Mouse (Mus musculus): ENCODE measurements at regions not wholly inside any gene's neighbourhood (a gene's known extent, or its start where the extent isn't known, plus 50 kb on each side); places are given as distances from the start of the nearest gene placed in this dataset.

GRCm38 (mm10) chr8:53962993-53963392 lies 114.4 kb upstream of the Vegfc start:
- TF ChIP-seq MYOG (IDR thresholded peaks at IDR 0.05; ENCODE audit: control insufficient read depth in 1 of 3, insufficient read depth in 1 of 3, insufficient read length in 2 of 3, low read depth in 2 of 3) (no peak), POLR2A (IDR thresholded peaks at IDR 0.05; ENCODE audit: insufficient read length, low read depth) (no peak), TCF12 (IDR thresholded peaks at IDR 0.05; ENCODE audit: insufficient read depth, poor library complexity, severe bottlenecking) (no peak), MAX (IDR thresholded peaks at IDR 0.05; ENCODE audit: low read depth) (no peak), POLR2AphosphoS2 (IDR thresholded peaks at IDR 0.05; ENCODE audit: insufficient read length, low read depth) (no peak), SRF (IDR thresholded peaks at IDR 0.05; ENCODE audit: control insufficient read depth, insufficient read length, low read depth) (no peak), MYOD1 (IDR thresholded peaks at IDR 0.05; ENCODE audit: control insufficient read depth in 1 of 3, insufficient read length in 2 of 3, low read depth in 2 of 3) (no peak), E2F4 (IDR thresholded peaks at IDR 0.05; ENCODE audit: insufficient read depth) (no peak), USF1 (IDR thresholded peaks at IDR 0.05; ENCODE audit: low read depth) (no peak), CEBPB (IDR thresholded peaks at IDR 0.05; ENCODE audit: insufficient read depth, poor library complexity, severe bottlenecking) (no peak), TCF3 (IDR thresholded peaks at IDR 0.05; ENCODE audit: insufficient read length, low read depth) (no peak), REST (IDR thresholded peaks at IDR 0.05; ENCODE audit: insufficient read depth, insufficient read length) (no peak)
- H3ac ChIP-seq (ENCODE audit: control insufficient read depth, insufficient read length), result no peak overlapping the region
- no peak overlapping the region for H3K4me3 ChIP-seq
- no peaks in the 10 kb centered on the region for H3K27me3 ChIP-seq (ENCODE audit: control insufficient read depth, insufficient read depth, insufficient read length)
- H3K79me2 ChIP-seq (ENCODE audit: control insufficient read depth, insufficient read depth), result no peaks in the 10 kb centered on the region
- H3K36me3 ChIP-seq (ENCODE audit: control insufficient read depth, insufficient read depth), result no peaks in the 10 kb centered on the region
- no peak overlapping the region for H3K4me2 ChIP-seq (ENCODE audit: low read depth)

- TF ChIP-seq TCF12 (IDR thresholded peaks at IDR 0.05; ENCODE audit: insufficient read depth, poor library complexity, severe bottlenecking) (no peak), MYOD1 (IDR thresholded peaks at IDR 0.05; ENCODE audit: control insufficient read depth in 1 of 3, insufficient read length in 2 of 3, low read depth in 2 of 3) (no peak), POLR2AphosphoS2 (IDR thresholded peaks at IDR 0.05; ENCODE audit: insufficient read length, low read depth) (no peak), CEBPB (IDR thresholded peaks at IDR 0.05; ENCODE audit: insufficient read depth, poor library complexity, severe bottlenecking) (no peak), E2F4 (IDR thresholded peaks at IDR 0.05; ENCODE audit: insufficient read depth) (no peak), TCF3 (IDR thresholded peaks at IDR 0.05; ENCODE audit: insufficient read length, low read depth) (no peak), USF1 (IDR thresholded peaks at IDR 0.05; ENCODE audit: low read depth) (no peak), MAX (IDR thresholded peaks at IDR 0.05; ENCODE audit: low read depth) (no peak), REST (IDR thresholded peaks at IDR 0.05; ENCODE audit: insufficient read depth, insufficient read length) (no peak), POLR2A (IDR thresholded peaks at IDR 0.05; ENCODE audit: insufficient read length, low read depth) (no peak), MYOG (IDR thresholded peaks at IDR 0.05; ENCODE audit: control insufficient read depth in 1 of 3, insufficient read depth in 1 of 3, insufficient read length in 2 of 3, low read depth in 2 of 3) (no peak), SRF (IDR thresholded peaks at IDR 0.05; ENCODE audit: control insufficient read depth, insufficient read length, low read depth) (no peak)
- H3K4me2 ChIP-seq (ENCODE audit: low read depth), result no peak overlapping the region
- H3K79me2 ChIP-seq (ENCODE audit: control insufficient read depth, insufficient read depth), result no peaks in the 10 kb centered on the region
- no peak overlapping the region for H3ac ChIP-seq (ENCODE audit: control insufficient read depth, insufficient read length)
- no peak overlapping the region for H3K4me3 ChIP-seq
- H3K27me3 ChIP-seq (ENCODE audit: control insufficient read depth, insufficient read depth, insufficient read length), result no peaks in the 10 kb centered on the region
- no peaks in the 10 kb centered on the region for H3K36me3 ChIP-seq (ENCODE audit: control insufficient read depth, insufficient read depth)
These were observed 93.1 kb upstream of the Vegfc start for GRCm38 (mm10) chr8:53984296-53984695.

GRCm38 (mm10) chr8:53985685-53986084 lies 91.7 kb upstream of the Vegfc start:
- TF ChIP-seq E2F4 (IDR thresholded peaks at IDR 0.05; ENCODE audit: insufficient read depth), result no peak
- no peak for TF ChIP-seq USF1 (IDR thresholded peaks at IDR 0.05; ENCODE audit: low read depth)

DNA sequence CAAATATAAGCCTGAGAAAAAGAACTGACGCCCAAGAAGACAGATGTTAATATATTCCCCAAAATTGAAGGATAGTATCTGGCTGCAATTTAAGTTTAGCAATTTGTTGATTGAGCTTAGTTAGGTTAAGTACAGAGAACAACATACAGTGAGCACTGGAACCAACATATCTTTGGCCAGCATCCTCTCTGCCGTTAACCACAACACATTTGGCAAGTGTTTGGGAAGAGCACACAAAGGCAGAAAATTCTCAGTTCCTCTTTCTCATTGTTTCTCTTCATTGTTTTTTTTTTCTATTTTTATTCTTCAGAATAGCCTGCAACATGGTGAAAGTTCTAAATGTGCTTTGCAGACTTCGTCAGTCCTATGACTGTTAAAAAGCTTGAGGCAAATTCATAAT lies 83.2 kb upstream of the Vegfc start:
- H3K79me2 ChIP-seq (ENCODE audit: control insufficient read depth, insufficient read depth), result no peaks in the 10 kb centered on the region
- no peak overlapping the region for H3ac ChIP-seq (ENCODE audit: control insufficient read depth, insufficient read length)
- H3K4me2 ChIP-seq (ENCODE audit: low read depth), result no peak overlapping the region
- H3K27me3 ChIP-seq (ENCODE audit: control insufficient read depth, insufficient read depth, insufficient read length), result no peaks in the 10 kb centered on the region
- no peak for TF ChIP-seq REST (IDR thresholded peaks at IDR 0.05; ENCODE audit: insufficient read depth, insufficient read length)
- TF ChIP-seq E2F4 (IDR thresholded peaks at IDR 0.05; ENCODE audit: insufficient read depth), result no peak
- TF ChIP-seq MYOD1 (IDR thresholded peaks at IDR 0.05; ENCODE audit: control insufficient read depth in 1 of 3, insufficient read length in 2 of 3, low read depth in 2 of 3), result no peak
- TF ChIP-seq POLR2A (IDR thresholded peaks at IDR 0.05; ENCODE audit: insufficient read length, low read depth), result no peak
- H3K4me3 ChIP-seq, result no peak overlapping the region
- H3K36me3 ChIP-seq (ENCODE audit: control insufficient read depth, insufficient read depth), result no peaks in the 10 kb centered on the region

More at GRCm38 (mm10) chr8:53985685-53986084, 91.7 kb upstream of the Vegfc start:
- Histone ChIP-seq H3K79me2 (ENCODE audit: control insufficient read depth, insufficient read depth) (no peaks in the 10 kb centered on the region), H3K36me3 (ENCODE audit: control insufficient read depth, insufficient read depth) (no peaks in the 10 kb centered on the region), H3K4me3 (no peak overlapping the region), H3K4me2 (ENCODE audit: low read depth) (no peak overlapping the region), H3K27me3 (ENCODE audit: control insufficient read depth, insufficient read depth, insufficient read length) (no peaks in the 10 kb centered on the region), H3ac (ENCODE audit: control insufficient read depth, insufficient read length) (no peak overlapping the region)

DNA sequence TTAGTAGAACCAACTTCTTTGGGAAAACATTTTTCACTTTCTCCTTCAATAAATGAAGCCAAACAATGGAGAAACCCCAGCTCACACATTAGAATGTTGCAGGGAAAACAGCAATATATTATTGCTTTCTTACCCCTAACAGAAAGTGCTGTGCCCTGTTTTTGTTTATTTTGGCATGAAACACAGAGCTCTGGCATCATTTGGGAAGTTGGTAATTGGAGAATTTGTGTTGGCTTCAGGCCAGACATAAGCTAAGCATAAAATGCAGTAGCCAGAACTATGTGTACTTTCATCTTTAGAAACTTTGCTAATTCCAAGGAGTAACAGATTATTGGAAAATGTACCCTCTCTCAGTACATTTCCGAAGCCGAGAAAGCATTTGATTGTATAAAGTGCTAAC lies 79.9 kb upstream of the Vegfc start:
- no peak for TF ChIP-seq SRF (IDR thresholded peaks at IDR 0.05; ENCODE audit: control insufficient read depth, insufficient read length, low read depth)
- no peak for TF ChIP-seq CEBPB (IDR thresholded peaks at IDR 0.05; ENCODE audit: insufficient read depth, poor library complexity, severe bottlenecking)
- no peak for TF ChIP-seq TCF12 (IDR thresholded peaks at IDR 0.05; ENCODE audit: insufficient read depth, poor library complexity, severe bottlenecking)
- TF ChIP-seq MYOD1 (IDR thresholded peaks at IDR 0.05; ENCODE audit: control insufficient read depth in 1 of 3, insufficient read length in 2 of 3, low read depth in 2 of 3), result no peak
- TF ChIP-seq POLR2A (IDR thresholded peaks at IDR 0.05; ENCODE audit: insufficient read length, low read depth), result no peak
- no peak for TF ChIP-seq TCF3 (IDR thresholded peaks at IDR 0.05; ENCODE audit: insufficient read length, low read depth)
- TF ChIP-seq USF1 (IDR thresholded peaks at IDR 0.05; ENCODE audit: low read depth), result no peak
- no peaks in the 10 kb centered on the region for H3K36me3 ChIP-seq (ENCODE audit: control insufficient read depth, insufficient read depth)
- H3K27me3 ChIP-seq (ENCODE audit: control insufficient read depth, insufficient read depth, insufficient read length), result no peaks in the 10 kb centered on the region
- H3K4me2 ChIP-seq (ENCODE audit: low read depth), result peak overlapping the region; percentile 47
- H3K4me3 ChIP-seq, result no peak overlapping the region
- no peaks in the 10 kb centered on the region for H3K79me2 ChIP-seq (ENCODE audit: control insufficient read depth, insufficient read depth)
- H3ac ChIP-seq (ENCODE audit: control insufficient read depth, insufficient read length), result no peak overlapping the region

All from myocyte (in vitro differentiated cells).